Mouse (Mus musculus): ENCODE results near the gene Rin2.

DNA sequence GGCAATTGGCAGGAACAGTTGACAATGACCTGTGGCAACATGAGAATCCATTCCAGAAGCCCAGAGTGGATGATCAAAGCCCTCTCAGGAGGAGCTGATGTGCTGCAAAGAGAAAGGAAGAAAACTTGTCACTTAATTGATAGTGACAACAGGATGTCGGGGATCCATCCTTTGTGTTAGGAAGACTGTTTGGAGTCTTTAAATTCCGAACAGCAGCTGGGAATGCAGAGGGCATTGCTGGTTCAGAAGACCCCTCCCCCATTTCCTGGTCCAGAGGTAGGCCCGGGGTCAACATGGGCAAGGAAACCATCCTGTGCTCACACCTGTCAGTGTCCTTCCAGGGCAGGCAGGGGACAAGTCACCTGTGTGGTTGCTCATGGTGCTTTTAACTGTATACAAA lies 37.0 kb downstream of the Rin2 start:
- no peak for TF ChIP-seq CTCF (conservative IDR thresholded peaks at IDR 0.05 in 1 of 2, IDR thresholded peaks at IDR 0.05 in 1 of 2; ENCODE audit: low read depth in 2 of 2, low read length in 2 of 2)
- TF ChIP-seq MAFK (IDR thresholded peaks at IDR 0.05; ENCODE audit: insufficient replicate concordance, low read length): no peak
- TF ChIP-seq EP300 (IDR thresholded peaks at IDR 0.05; ENCODE audit: low read length): no peak
- TF ChIP-seq BHLHE40 (IDR thresholded peaks at IDR 0.05; ENCODE audit: low read depth, low read length): no peak
- TF ChIP-seq NELFE (IDR thresholded peaks at IDR 0.05; ENCODE audit: low read depth, low read length): no peak
- TF ChIP-seq TBP (conservative IDR thresholded peaks at IDR 0.05; ENCODE audit: low read depth, low read length): no peak
- no peak for TF ChIP-seq CHD1 (IDR thresholded peaks at IDR 0.05; ENCODE audit: low read depth, low read length)
- TF ChIP-seq JUND (conservative IDR thresholded peaks at IDR 0.05; ENCODE audit: low read depth, low read length): no peak
- no peak for TF ChIP-seq SIN3A (IDR thresholded peaks at IDR 0.05; ENCODE audit: low read length)
- TF ChIP-seq ZMIZ1 (IDR thresholded peaks at IDR 0.05; ENCODE audit: low read depth, low read length): no peak
- no peak for TF ChIP-seq CHD2 (IDR thresholded peaks at IDR 0.05; ENCODE audit: low read length)
